Mouse (Mus musculus): ENCODE data around the gene Btnl10.

- TF ChIP-seq CTCF (IDR thresholded peaks at IDR 0.05; ENCODE audit: insufficient read depth, low read length) (no peak), POLR2A (IDR thresholded peaks at IDR 0.05; ENCODE audit: borderline replicate concordance, extremely low read depth, low read depth, low read length) (no peak)
These were observed 29.6 kb downstream of the Btnl10 start for GRCm38 (mm10) chr11:58947306-58947705.

Data from lung, adult 2 months (tissue).